8 mouse cellular contexts compared by ENCODE assay signal in the genomic region with DNA sequence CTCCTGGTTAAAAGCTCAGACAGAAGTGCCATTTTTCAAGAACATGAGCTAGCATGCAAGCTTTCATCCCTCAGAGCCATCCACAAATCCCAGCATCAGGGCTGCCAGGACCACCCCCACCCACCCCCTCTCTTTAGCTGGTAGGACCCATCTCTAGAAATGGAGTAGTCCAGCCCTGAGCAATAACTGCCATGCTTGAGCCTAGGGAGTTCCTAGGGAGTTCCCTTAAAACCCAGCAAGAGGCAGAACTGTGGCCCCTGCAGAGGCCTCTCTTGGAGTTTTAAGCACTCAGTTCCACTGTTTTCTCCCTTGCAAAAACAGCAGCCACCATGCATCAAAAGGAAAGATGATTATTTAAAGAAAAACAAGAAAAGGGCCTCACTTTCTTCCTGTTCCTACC. TPM values are rescaled to one million over a fixed set of nuclear protein-coding genes. Genes with fewer than 3 reads are reported as not detected.
DNase-seq lines count a peak whose midpoint lies in the region; ATAC-seq lines count a peak whose summit lies in the region.

No protein-coding gene starts in this region.

- peaks cover 17% of the 10 kb centered on the region; the same call in 1 of the 2 replicates for H3K4me1 ChIP-seq in heart, embryonic 11.5 days (ENCODE audit: control insufficient read depth, insufficient read depth, low read length)
- peaks cover 11% of the 10 kb centered on the region; the same call in 1 of the 2 replicates for H3K4me1 ChIP-seq in embryonic facial prominence, embryonic 12.5 days
- H3K4me1 ChIP-seq in hindbrain, embryonic 15.5 days (replicated peaks) = peaks cover 15% of the 10 kb centered on the region; the same call in 1 of the 2 replicates
- no peaks in the 10 kb centered on the region for H3K4me1 ChIP-seq in midbrain, embryonic 14.5 days (ENCODE audit: control insufficient read depth, insufficient read depth, low read length)

- H3K9me3 ChIP-seq in heart, embryonic 11.5 days (replicated peaks; ENCODE audit: control insufficient read depth, low read length) = no peaks in the 10 kb centered on the region
- H3K9me3 ChIP-seq in embryonic facial prominence, embryonic 12.5 days = no peaks in the 10 kb centered on the region
- H3K9me3 ChIP-seq in hindbrain, embryonic 15.5 days = no peaks in the 10 kb centered on the region
- no peaks in the 10 kb centered on the region for H3K9me3 ChIP-seq in midbrain, embryonic 14.5 days (ENCODE audit: control insufficient read depth, low read length)

- H3K4me2 ChIP-seq in heart, embryonic 11.5 days = peak overlapping the region; percentile 80
- peak overlapping the region; percentile 85 for H3K4me2 ChIP-seq in embryonic facial prominence, embryonic 12.5 days (replicated peaks)
- H3K4me2 ChIP-seq in hindbrain, embryonic 15.5 days = peak overlapping the region; percentile 98
- H3K4me2 ChIP-seq in midbrain, embryonic 14.5 days (ENCODE audit: low read length) = peak overlapping the region; percentile 97

- no peaks in the 10 kb centered on the region for H3K36me3 ChIP-seq in heart, embryonic 11.5 days (ENCODE audit: control insufficient read depth, insufficient read depth, low read length)
- no peaks in the 10 kb centered on the region for H3K36me3 ChIP-seq in embryonic facial prominence, embryonic 12.5 days
- H3K36me3 ChIP-seq in hindbrain, embryonic 15.5 days = no peaks in the 10 kb centered on the region
- H3K36me3 ChIP-seq in midbrain, embryonic 14.5 days (ENCODE audit: control insufficient read depth, insufficient read depth, low read length) = no peaks in the 10 kb centered on the region

- DNase-seq in heart, postnatal 4 days = no peak
- DNase-seq in midbrain, embryonic 14.5 days = no peak
- DNase-seq in urinary bladder, postnatal 10 days (ENCODE audit: low spot score) = no peak
- DNase-seq in thymus, postnatal 14 days = no peak

- peak overlapping the region; percentile 29; the same call in 1 of the 2 replicates for H3K27ac ChIP-seq in heart, embryonic 11.5 days (ENCODE audit: low read depth, low read length)
- no peak overlapping the region for H3K27ac ChIP-seq in embryonic facial prominence, embryonic 12.5 days
- no peak overlapping the region for H3K27ac ChIP-seq in hindbrain, embryonic 15.5 days (replicated peaks)
- no peak overlapping the region for H3K27ac ChIP-seq in midbrain, embryonic 14.5 days (replicated peaks; ENCODE audit: low read depth, low read length)

- H3K4me3 ChIP-seq in heart, embryonic 11.5 days (ENCODE audit: low read depth, low read length) = peak overlapping the region; percentile 82
- H3K4me3 ChIP-seq in embryonic facial prominence, embryonic 12.5 days = peak overlapping the region; percentile 81
- H3K4me3 ChIP-seq in hindbrain, embryonic 15.5 days = peak overlapping the region; percentile 19
- peak overlapping the region; percentile 68; the same call in 1 of the 2 replicates for H3K4me3 ChIP-seq in midbrain, embryonic 14.5 days (replicated peaks; ENCODE audit: low read depth, low read length)

- no peaks in the 10 kb centered on the region for H3K27me3 ChIP-seq in heart, embryonic 11.5 days (ENCODE audit: control insufficient read depth, insufficient read depth, low read length)
- H3K27me3 ChIP-seq in embryonic facial prominence, embryonic 12.5 days = no peaks in the 10 kb centered on the region
- peaks cover 9% of the 10 kb centered on the region; the same call in 1 of the 2 replicates for H3K27me3 ChIP-seq in hindbrain, embryonic 15.5 days
- peaks cover 12% of the 10 kb centered on the region; the same call in 1 of the 2 replicates for H3K27me3 ChIP-seq in midbrain, embryonic 14.5 days (ENCODE audit: control insufficient read depth, insufficient read depth, low read length)

- ATAC-seq in heart, embryonic 11.5 days (replicated peaks; ENCODE audit: insufficient number of reproducible peaks, low FRiP score, low TSS enrichment) = no peak
- ATAC-seq in embryonic facial prominence, embryonic 12.5 days (ENCODE audit: insufficient number of reproducible peaks, insufficient read depth, low FRiP score, low TSS enrichment) = no peak
- ATAC-seq in hindbrain, embryonic 15.5 days (ENCODE audit: low FRiP score, low read depth) = no peak
- ATAC-seq in midbrain, embryonic 14.5 days (ENCODE audit: low FRiP score, low TSS enrichment) = no peak
- ATAC-seq in granulocyte monocyte progenitor cell, adult 5-6 weeks (replicated peaks; ENCODE audit: poor library complexity, severe bottlenecking) = no peak

- peak overlapping the region; percentile 61 for H3K9ac ChIP-seq in heart, embryonic 11.5 days (ENCODE audit: low read depth, low read length)
- H3K9ac ChIP-seq in embryonic facial prominence, embryonic 12.5 days = no peak overlapping the region; the same call in 1 of the 2 replicates
- no peak overlapping the region for H3K9ac ChIP-seq in hindbrain, embryonic 15.5 days
- no peak overlapping the region for H3K9ac ChIP-seq in midbrain, embryonic 14.5 days (replicated peaks; ENCODE audit: low read length)

RNA-seq across cellular contexts. Expression of a gene that starts 1.0 kb away (rescaled TPM):
- polyA plus RNA-seq in heart, embryonic 11.5 days (2014; fragmentation: Nextera tagmentation; extraction: Ambion mirVana) = 9.9 and 10.7 TPM in 2 replicates
- 10 to 100 TPM; 56.1 to 57.0 TPM for total RNA-seq in heart, postnatal 4 days (2021)
- 6.1 and 7.2 TPM in 2 replicates for polyA plus RNA-seq in embryonic facial prominence, embryonic 12.5 days (2016; fragmentation: Nextera tagmentation; extraction: Ambion mirVana)
- polyA plus RNA-seq in hindbrain, embryonic 15.5 days (2015; fragmentation: Nextera tagmentation; extraction: Ambion mirVana) = 2.5 and 2.7 TPM in 2 replicates
- polyA plus RNA-seq in midbrain, embryonic 14.5 days (2014; fragmentation: Nextera tagmentation; extraction: Ambion mirVana) = 2.3 and 3.1 TPM in 2 replicates
- total RNA-seq in granulocyte monocyte progenitor cell, adult 5-6 weeks (2014; fragmentation: Nextera tagmentation) = not detected in 2 replicates
- total RNA-seq in granulocyte monocyte progenitor cell, adult 5-6 weeks (2017) = not detected in 2 replicates

Comparison
In these comparisons a context has a peak if more than half of its experiments do, and no peak if none do; other contexts are left out.
1. H3K4me3 ChIP-seq: peak in every context shown above with its lines; median percentile 82 in heart, embryonic 11.5 days; 81 in embryonic facial prominence, embryonic 12.5 days; 68 in midbrain, embryonic 14.5 days; 19 in hindbrain, embryonic 15.5 days.